Mouse (Mus musculus): ENCODE measurements around the gene Cd63.

Cd63 gene

DNA sequence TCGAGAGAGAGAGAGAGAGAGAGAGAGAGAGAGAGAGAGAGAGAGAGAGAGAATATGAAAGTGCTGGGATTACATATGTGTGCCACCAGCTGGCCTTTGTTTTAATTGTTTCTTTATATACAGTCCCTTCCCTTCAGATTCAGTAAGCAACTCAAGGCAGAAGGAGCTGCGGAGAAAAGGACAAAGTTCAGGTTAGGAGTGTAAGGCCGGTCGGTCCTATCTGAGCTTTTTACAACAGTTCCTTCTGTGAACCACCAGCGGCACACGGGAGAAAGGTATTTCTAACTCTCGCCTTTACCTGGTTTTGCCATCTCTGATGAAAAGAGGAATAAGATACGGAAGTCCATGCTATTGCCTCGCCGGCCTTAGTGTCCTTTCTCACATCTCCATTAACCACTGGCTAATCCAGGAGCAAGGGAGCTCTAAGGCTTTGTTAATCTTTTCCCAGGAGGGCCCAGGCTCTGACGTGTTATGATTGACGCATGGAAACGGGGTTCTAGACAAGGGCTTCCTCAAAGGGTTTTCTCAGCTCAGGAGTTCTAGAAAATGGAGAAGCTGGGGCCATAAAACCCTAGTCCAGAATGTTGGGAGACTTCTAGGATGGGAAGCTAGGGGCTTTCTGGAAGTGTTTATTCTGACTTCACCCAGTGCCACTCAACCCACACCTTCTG lies 8.1 kb downstream of the Cd63 start:
- DNase-seq = no peak

DNA sequence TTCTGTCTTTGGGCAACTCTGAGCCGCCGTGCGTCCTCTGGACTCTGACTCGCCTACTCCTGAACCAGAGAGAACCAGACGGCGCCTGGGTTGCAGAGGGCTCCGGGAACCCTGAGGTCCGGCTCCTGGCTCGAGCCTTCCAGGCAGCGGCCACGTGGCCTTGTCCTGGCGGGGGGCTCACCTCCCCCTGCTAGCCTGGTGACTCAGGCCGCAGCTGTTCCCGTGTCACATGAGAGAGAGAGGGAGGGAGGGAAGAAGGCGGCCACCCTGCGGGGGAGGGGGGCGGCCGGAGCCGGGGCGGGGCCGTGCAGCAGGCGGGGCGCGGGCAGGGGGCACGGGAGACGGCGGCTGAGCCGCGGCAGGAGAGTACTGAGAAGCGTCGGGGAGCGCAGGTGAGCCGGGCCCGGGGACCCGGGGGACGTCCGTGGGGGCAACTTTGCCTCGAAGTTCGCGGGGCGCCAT lies 8.8 kb downstream of the Cd63 start:
- DNase-seq = peak; percentile 56 to 59

DNA sequence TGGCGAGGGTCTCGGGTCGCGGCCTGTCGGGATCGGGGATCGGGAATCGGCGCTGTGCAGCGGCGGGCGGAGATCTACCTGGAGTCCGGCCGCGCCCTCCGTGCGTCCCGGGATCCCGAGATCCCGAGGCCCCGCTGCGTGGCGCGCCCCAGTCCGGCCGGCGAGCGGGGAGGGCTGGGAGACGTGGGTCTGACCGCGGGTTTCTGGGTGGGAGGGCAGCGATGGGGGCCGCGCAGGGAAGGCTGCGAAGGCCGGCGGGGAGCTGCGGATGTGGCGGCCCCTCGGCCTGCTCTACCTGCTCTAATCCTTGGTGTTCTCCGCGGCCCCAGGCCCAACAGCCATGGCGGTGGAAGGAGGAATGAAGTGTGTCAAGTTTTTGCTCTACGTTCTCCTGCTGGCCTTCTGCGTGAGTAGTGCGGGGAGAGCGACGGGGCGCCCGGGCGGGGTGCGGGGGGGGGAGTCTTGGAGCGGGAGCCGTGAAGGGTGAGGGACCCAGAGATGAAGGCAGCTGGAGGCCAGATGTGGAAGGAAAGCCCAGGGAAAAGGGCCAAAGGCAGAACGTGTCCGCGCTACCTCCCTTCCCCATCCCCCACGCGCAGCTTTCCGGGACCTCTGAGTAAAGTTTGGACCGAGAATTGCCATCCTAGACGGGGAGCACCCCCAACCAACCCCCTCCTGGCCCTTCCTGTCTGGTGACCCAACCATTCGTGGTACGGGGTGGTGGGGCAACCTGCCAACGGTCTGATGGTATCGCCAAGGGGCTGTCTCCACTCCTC lies 9.5 kb downstream of the Cd63 start:
- no peak for DNase-seq

DNA sequence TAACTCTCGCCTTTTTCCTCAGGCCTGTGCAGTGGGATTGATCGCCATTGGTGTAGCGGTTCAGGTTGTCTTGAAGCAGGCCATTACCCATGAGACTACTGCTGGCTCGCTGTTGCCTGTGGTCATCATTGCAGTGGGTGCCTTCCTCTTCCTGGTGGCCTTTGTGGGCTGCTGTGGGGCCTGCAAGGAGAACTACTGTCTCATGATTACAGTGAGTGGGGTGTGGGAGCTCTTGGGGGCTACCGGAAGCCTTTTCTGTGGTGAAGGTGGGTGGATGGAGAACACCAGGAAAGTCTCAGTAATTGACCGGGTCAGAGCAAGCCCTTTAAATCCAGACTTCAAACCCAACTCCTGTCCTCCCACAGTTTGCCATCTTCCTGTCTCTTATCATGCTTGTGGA lies 10.6 kb downstream of the Cd63 start:
- DNase-seq = no peak

DNA sequence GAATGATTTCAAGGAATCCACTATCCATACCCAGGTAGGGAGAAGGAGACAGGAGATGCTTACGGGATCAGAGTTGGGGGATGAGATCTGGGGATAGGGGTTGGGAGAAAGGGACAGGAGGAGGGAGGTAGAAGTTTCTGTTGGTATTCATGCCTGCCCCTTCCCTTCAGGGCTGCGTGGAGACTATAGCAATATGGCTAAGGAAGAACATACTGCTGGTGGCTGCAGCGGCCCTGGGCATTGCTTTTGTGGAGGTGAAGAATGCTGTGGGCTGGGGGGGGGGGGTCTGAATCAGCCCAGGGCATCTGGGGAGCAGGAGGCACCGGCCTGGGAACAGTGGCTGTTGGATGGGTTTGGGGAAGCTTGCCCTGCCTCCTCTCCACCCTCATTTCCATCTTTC lies 11.5 kb downstream of the Cd63 start:
- DNase-seq = no peak

DNA sequence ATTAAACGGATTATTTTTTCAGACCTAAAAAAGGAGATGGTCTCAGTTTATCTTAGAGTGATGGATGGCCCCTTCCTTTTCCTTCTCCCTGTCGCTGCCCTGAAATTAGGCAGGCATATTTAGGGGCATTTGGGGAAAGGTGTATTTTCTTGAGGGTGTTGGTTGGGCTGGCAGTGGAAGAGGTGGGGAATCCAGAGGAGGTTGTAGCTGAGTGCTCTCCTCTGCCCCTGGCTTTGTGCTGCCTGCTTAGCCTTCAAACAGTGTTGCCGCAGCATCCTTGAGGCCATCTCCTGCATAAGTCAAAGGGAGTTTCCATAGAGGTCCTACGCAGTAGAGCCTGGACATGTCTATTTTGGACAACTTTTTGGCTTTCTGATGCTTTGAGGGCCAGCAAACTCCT lies 12.0 kb downstream of the Cd63 start:
- no peak for DNase-seq

DNA sequence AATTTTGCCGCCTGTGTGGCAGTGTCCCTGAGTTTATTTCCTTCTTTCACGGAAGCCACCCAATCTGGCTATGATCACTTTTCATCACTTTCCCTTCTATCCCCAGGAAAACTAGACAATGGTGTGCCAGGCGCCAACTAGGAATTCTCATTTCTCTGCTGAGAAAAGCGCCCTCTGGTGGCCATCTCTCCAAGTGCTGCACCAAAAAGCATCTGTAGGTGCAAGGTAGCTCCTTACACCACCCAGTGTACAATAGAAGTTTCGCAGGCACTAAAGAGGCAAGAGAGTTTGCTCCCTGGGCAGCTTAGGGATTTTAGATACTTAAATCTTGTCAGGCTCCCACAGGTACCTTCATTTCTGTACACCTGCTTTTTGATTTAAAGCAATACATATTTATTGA lies 12.4 kb downstream of the Cd63 start:
- DNase-seq = peak; percentile 92 to 95

DNA sequence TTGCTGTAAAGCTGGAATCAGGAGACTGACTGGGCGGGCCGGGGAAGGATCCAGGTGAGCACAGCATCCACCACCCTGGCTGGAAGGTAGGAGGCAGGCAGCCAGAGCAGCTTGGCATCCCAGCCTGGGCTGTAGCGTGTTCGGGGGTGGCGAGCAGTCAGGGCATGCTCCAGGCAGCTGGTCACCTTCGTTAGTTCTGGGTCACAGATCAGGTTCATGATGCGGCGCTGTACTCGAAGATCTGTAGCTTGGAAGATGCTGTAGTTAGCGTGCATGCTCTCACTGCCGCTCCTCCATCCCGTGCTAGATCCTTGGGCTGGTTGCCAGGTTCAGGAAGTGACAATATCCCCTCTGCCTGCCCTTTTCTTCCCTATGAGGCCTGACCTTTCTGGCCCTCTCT lies 12.9 kb downstream of the Cd63 start:
- DNase-seq = no peak

DNA sequence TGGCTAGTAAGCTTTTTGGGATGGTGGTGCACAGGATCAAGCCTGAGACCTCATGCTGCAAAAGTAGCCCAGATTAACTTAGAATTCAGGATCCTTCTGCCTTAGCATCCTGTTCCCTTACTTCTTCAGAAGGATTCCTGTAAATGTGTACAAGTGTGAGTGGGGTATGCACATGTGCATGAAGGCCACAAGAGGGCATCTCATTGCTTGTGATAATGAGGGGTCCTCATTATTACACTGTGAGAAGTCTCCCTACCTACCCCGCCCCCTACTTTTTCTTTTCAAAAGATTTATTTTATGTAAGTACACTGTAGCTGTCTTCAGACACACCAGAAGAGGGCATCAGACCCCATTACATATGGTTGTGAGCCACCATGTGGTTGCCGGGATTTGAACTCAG lies 14.8 kb downstream of the Cd63 start:
- DNase-seq = no peak

DNA sequence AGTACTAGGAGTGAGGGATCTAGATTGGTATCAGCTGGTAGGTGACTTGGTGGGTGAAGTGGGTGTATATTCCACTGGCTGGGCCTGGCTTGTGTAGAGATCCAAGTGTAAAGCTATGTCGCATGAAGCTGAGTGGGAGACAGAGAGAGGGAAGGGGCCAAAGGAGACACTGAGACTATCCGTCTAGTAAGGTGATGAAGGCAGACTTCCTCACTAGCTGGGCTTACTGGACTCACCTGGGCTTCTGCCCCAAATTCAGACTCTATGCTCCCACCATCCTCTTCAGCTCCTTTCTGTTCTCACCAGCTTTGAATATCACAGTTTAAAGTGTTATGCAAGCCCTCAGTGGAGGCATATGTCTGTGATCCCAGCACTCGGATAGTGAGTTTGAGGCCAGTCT lies 15.9 kb downstream of the Cd63 start:
- no peak for DNase-seq

DNA sequence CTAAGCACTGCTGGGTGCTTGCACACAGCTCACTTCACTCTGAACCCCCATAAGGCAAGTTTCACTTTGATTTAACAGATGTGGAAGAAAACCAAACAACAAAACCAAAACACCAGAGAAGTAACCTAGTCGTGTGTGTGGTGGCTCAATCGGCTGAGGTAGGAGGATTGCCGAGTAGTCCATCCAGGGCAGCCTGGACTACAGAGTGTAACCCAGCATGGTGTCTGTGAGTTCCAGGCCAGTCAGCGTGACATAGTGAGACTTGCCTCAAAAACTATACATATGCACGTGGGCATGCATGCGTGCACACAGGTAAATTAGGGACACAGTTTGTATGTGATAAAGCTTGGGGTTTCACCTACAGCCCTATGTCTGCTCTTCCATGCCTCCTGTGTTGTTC lies 16.6 kb downstream of the Cd63 start:
- DNase-seq = no peak

DNA sequence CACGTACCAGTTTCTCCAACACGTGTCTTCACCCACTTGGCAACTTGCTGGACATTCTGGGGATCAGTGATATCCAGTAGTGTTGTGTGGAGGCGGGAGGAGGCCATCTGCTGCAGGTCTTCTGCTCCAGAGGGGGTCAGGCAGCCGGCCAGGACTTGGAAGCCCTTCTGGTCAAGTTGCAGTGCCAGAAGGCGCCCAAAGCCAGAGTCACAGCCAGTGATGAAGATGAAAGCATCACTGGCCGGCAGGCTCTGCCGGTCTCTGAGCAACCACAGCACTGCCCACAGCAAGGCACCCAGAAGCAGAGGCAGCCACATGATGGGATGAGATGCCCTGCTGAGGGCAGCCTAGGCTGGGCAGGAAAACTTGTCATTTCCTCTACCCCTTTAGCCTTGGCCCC lies 17.5 kb downstream of the Cd63 start:
- peak; percentile 92 to 97 for DNase-seq

DNA sequence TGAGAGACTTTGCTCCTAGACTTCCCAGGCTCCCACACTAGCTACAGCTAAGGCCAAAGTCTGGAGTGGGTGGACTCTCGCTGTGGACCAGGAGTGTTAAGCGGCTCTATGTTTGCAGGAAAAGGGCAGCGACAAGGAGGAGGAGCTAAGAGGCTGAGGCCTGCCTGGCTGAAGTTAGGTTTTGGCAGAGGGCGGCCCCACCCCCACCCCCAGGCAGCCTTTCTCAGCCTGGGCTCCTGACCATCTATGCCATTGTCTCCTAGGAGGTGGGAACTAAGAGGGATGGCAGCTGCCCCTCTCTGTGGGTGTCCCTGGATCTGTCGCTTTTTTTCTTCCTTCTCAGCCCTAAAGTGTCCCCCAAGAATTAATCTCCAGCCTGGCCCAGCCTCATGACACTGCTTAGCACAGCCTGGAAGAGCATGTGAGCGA lies 18.4 kb downstream of the Cd63 start:
- DNase-seq = peak in 1 of 2 experiments; percentile 50

DNA sequence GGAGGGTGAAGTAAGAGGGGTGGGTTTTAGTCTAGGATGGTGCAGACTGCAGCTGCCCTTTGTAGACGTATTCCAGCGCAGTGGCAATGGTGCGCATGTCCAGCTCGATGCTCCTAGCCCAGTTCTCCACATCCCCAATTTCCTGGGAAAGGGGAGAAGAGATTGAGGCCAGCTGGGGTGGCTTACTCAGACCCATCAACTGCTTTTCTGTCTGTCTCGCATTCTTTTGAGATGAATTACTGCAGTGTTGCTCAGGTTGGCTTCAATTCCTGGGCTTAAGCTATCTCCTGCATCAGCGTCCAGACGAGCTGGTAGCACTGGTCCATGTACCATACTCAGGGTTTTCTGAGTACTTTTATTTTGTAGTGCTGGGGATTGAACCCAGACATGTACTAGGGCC lies 19.2 kb downstream of the Cd63 start:
- DNase-seq = no peak

DNA sequence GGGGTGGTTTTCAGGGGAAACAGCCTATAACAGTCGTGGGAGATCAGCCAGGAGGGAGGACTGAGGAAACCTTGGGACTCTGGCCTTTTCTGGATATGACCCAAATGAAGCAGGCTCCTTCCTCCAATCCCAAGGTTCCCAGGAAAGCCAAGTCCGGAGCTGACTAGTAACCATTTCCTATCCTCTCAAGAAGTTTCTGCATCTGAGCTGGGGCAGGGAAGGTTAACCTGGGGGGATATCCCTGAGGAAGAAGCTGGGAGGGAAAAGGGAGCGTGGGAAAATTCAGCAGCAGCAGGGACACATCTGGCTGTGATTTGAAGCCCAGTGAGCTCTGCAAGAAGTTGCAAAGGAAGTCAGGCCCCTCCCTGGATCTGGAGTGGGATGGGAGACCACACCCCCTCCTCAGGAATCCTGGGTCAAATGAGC lies 20.0 kb downstream of the Cd63 start:
- no peak for DNase-seq

DNA sequence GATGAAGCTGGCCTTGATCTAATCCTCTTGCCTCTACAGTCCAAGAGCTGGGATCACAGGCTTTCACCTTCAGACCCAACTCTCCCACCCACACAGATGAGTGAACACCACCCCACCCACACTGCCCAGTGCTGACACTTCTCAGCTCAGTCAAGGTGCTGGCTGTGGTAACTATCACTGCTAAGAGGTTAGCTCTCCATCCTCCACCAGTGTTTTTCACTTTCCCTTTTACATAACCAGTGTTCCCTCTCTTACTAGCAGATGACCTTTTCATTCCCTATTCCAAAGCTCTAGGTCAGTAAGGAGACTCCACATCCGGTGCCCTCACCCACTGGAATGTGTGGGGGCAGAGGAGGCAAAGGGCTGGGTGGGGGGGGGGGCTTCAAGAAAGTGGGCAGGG lies 20.5 kb downstream of the Cd63 start:
- DNase-seq = no peak

DNA sequence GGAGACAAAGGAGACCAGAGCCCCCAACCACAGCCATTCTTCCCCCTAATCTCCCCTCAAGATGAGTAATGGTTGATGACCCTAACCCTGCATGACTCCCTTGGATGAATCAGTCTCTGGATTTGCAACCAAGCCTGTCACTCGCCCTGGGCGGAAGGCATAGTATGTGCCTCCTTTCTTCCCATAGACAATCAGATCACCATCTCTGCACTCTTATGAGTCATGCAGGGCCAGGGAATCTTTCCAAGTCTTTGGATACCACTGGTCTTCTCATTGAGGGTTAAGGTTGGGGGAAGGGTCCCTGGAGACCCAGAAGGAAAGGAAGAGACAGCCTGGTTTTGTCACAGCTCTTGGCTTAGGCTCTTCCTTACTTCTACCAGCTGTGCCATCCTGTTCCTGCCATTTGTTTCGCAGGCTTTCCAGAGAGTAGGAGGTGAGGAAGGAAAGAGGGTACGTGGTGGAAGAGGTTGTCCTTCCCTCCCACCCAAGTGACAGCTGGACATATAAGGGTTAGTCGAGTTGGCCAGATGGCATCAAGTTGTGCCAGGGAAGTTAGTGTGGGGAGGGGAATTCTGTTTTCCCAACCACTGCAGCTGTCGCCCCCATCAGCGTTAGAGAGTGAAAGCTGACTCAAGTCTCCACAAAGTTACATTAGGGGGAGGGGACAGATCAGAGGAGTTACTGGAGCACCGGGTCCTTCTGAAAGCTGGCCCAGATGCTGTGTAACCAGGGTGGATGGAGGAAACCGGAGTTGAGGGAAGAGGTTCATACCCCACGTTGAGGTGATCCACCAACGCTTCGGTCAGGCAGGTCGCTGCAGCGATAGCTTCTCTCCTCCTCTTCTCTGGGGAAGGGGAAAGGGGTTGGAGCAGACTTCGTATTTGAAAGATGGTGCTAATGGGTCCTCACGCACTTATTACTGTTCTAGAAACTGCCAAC lies 21.4 kb downstream of the Cd63 start:
- no peak for DNase-seq

DNA sequence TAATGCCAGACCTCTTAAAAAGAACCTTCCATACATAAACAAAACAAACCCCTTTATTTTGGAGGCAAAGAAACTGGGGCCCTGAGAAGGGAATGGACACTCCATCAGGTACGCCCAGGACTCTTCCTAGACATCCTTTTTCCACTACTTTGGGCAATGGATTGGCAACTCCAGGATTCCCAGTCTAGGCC lies 21.9 kb downstream of the Cd63 start, which contains the start of gene Rdh5:
Rdh5 (minus strand) TSS at position 67 of the 191 bp plus-strand sequence.
- DNase-seq = no peak

DNA sequence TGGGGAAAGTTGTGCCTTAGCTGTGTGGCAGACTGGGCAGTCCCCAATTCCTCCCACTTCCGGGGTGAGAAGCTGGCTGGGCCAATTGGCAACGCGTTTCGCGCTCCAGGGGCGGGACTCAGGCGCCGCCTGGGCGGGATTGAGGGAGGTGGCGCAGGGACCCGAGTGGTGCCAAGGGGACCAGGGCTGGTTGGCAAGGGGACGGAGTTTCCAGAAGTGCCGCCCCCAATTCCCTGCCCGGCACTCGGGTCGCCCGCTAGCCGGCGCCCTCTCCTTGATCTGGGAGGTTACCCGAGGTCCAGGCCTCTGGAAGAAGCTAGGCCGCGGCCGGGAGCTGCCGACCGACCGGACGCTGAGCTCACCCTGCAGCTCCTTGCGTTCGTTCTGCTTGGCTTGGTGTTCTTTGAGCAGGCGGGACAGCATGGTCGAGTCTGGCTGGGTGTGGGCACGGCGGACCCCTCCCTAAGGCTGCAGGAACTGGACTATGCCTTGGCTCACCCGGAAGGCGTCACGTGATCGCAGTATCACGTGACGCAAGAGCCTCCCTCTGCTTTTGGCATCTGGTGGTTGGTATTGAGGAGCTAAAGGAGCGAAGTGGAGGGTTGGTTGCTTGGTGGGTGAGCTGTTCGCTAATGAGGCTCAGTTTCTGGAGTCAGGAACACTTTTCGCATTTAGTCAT lies 22.4 kb downstream of the Cd63 start:
- peak; percentile 94 to 97 for DNase-seq

DNA sequence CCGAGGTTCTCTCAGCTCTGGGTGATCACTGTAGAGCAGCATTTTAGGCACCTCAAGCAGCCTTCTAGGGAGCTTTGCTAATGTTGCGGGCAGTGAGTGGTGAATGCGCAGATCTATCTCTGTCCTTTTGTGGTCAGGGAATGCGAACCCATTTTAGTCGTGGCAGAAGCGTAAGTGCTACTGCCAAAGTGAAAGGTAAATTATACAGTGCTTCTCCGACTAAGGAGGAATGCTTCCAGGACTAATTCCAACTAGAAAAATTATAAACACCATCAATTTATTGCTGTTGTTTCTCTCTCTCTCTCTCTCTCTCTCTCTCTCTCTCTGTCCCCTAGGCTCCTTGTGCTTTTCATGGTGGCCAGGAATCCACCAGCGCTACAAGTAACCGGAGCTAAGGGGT lies 23.1 kb downstream of the Cd63 start, which contains the start of gene Bloc1s1:
Bloc1s1 (minus strand) TSS at position 101 of the 400 bp plus-strand sequence.
- peak in 1 of 2 experiments; percentile 46 for DNase-seq

DNA sequence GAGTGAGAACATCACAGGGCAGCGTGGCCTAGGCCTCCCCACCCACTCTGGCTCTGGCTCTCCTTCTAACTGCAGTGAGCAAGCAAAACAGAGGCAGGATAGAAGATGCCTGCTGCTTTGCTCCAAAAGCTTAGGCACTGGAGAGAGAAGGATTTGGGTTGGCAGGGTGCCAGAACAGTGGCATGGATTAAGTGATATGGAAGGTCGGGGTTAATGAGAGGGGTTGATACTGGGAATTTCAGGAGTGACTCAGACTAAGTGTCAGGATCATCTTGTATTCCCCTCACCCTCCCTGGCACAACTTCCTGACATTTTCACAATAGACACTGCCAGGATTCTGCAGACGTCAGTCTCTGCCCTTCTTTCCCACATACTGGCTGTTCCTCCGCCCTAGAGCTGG lies 27.6 kb downstream of the Cd63 start:
- DNase-seq = no peak

DNA sequence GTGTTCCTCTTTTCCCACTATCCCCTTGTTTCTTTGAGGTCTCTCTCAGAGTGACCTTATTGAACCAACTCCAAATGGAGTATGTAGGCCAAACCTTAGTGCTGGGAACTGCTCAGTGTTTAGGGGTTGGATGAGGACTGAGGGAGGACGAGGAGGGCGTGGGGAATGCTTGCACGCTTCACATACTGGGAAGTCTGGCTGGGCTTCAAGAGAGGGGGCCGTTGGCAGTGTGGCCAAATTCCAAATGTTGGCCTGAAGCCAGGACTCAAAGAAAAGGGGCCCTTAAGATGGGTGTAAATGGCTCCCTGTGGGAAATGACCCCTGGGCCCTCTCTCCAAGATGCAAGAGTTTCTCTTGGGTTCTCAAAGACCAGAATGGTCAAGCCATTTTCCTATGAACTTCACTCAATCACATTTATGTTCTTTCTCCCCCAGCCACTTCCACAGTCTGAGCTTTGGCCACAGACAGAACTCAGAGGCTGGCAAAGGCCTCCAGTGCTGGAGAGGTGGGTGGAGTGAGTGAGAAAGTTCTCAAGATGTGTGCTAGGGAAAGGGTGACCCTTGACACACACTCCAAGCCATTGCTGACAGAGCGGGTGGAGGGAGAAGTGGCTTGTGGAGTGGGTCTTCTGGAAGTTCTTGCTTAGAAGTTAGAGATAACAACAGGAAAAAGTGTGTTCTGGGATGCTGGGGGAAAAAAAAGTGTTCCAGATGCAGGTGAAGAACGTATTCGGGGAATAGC lies 29.0 kb downstream of the Cd63 start:
- no peak for DNase-seq
